ENCODE assay signal across 12 mouse cellular contexts in the genomic region with DNA sequence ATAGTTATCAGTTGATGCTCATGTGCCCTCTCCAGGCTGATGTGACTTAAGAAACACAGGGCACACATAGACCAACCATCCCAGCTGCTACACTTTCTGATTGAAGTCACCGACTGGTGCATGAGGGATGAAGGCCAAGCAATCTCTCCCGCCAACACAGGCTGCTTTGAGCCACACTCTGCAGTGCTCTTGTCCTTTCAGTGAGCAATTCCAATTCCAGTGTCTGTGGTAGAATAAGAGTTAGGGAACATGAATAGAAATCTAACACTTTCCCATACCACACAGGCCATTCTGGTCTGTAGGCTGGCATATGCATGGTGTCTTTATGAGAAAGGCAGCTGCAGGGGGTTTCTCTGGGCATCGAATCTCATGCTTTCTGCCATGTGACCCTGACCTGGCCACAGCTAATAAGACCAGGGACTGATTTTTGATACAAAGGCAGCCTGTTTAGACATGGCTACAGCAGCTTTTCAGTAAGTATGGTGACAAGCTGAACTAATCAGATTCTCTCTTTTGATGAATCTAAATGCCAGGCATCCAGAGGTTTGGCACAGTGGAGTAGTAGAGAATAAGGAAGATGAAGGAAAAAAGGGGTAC.
DNase-seq lines count a peak whose midpoint lies in the region; ATAC-seq and TF ChIP-seq lines count a peak whose summit lies in the region.
"Had no signal": no experiment of that assay in that cellular context is flagged by ENCODE, and none has a peak within 500 bp of the region (broad histone marks: within the 10 kb centered on the region; RNA-seq: fewer than 3 reads in every experiment).

No protein-coding gene starts in this region.

- no peaks in the 10 kb centered on the region for H3K9me3 ChIP-seq in heart, embryonic 12.5 days (replicated peaks)
- no peaks in the 10 kb centered on the region for H3K9me3 ChIP-seq in forebrain, postnatal 0 days (ENCODE audit: low read length)
- no peaks in the 10 kb centered on the region for H3K9me3 ChIP-seq in midbrain, embryonic 12.5 days
- H3K9me3 ChIP-seq: embryonic facial prominence, embryonic 12.5 days; limb, embryonic 13.5 days had no signal

- no peaks in the 10 kb centered on the region for H3K27me3 ChIP-seq in heart, embryonic 12.5 days (replicated peaks)
- H3K27me3 ChIP-seq in forebrain, postnatal 0 days (ENCODE audit: insufficient read depth, low read length) = no peaks in the 10 kb centered on the region
- H3K27me3 ChIP-seq in midbrain, embryonic 12.5 days = no peaks in the 10 kb centered on the region
- H3K27me3 ChIP-seq: embryonic facial prominence, embryonic 12.5 days; limb, embryonic 13.5 days had no signal

- intact Hi-C loops in heart, postnatal 36 days (cut with DNase I) = no loop called here

- peak overlapping the region; percentile 68 for H3K27ac ChIP-seq in heart, embryonic 12.5 days (ENCODE audit: poor library complexity, severe bottlenecking)
- H3K27ac ChIP-seq in forebrain, postnatal 0 days (ENCODE audit: low read depth, low read length) = no peak overlapping the region
- no peak overlapping the region for H3K27ac ChIP-seq in midbrain, embryonic 12.5 days (replicated peaks)
- H3K27ac ChIP-seq: embryonic facial prominence, embryonic 12.5 days; limb, embryonic 13.5 days had no signal

- no peaks in the 10 kb centered on the region for H3K36me3 ChIP-seq in heart, embryonic 12.5 days
- H3K36me3 ChIP-seq in forebrain, postnatal 0 days (ENCODE audit: insufficient read depth) = no peaks in the 10 kb centered on the region
- no peaks in the 10 kb centered on the region for H3K36me3 ChIP-seq in midbrain, embryonic 12.5 days
- H3K36me3 ChIP-seq: embryonic facial prominence, embryonic 12.5 days; limb, embryonic 13.5 days had no signal

- peaks cover 13% of the 10 kb centered on the region for H3K4me1 ChIP-seq in heart, embryonic 12.5 days (replicated peaks)
- 0 out of 2 replicates have a peak, but pooled peaks cover 2% of the 10 kb centered on the region for H3K4me1 ChIP-seq in forebrain, postnatal 0 days (ENCODE audit: insufficient read depth)
- H3K4me1 ChIP-seq in midbrain, embryonic 12.5 days = peaks cover 5% of the 10 kb centered on the region; the same call in 1 of the 2 replicates
- H3K4me1 ChIP-seq: embryonic facial prominence, embryonic 12.5 days had no signal

- 50% methylated on average over 3 of the region's 3 CpGs for WGBS in heart, embryonic 12.5 days
- WGBS in forebrain, postnatal 0 days = 14% methylated on average over 3 of the region's 3 CpGs
- 43% methylated on average over 3 of the region's 3 CpGs for WGBS in midbrain, embryonic 12.5 days

- no peak overlapping the region for H3K4me3 ChIP-seq in heart, embryonic 12.5 days
- H3K4me3 ChIP-seq in forebrain, postnatal 0 days (ENCODE audit: low read depth, low read length) = no peak overlapping the region
- no peak overlapping the region for H3K4me3 ChIP-seq in midbrain, embryonic 12.5 days
- H3K4me3 ChIP-seq: embryonic facial prominence, embryonic 12.5 days; limb, embryonic 13.5 days had no signal

- H3K9ac ChIP-seq in heart, embryonic 12.5 days = no peak overlapping the region
- H3K9ac ChIP-seq in forebrain, postnatal 0 days = no peak overlapping the region
- H3K9ac ChIP-seq in midbrain, embryonic 12.5 days (replicated peaks) = no peak overlapping the region
- H3K9ac ChIP-seq: embryonic facial prominence, embryonic 12.5 days; limb, embryonic 13.5 days had no signal

- no peak for TF ChIP-seq CTCF in forebrain, postnatal 0 days (IDR thresholded peaks at IDR 0.05; ENCODE audit: low read depth)

- H3K4me2 ChIP-seq in heart, embryonic 12.5 days = no peak overlapping the region; the same call in 1 of the 2 replicates
- H3K4me2 ChIP-seq in forebrain, postnatal 0 days (ENCODE audit: low read depth) = no peak overlapping the region
- no peak overlapping the region for H3K4me2 ChIP-seq in midbrain, embryonic 12.5 days (replicated peaks)
- H3K4me2 ChIP-seq: embryonic facial prominence, embryonic 12.5 days; limb, embryonic 13.5 days had no signal

- no peak for DNase-seq in heart, postnatal 36 days
- DNase-seq in forebrain, postnatal 0 days = peak; percentile 55
- peak; percentile 5 for DNase-seq in heart, postnatal 4 days
- no peak for DNase-seq in adrenal gland, postnatal 14 days
- no peak for DNase-seq in urinary bladder, adult 2 months (ENCODE audit: low spot score)
- DNase-seq in B cell, adult 2 months = no peak
- DNase-seq: gastrocnemius, postnatal 14 days had no signal

- peak; percentile 82 for ATAC-seq in heart, embryonic 12.5 days (ENCODE audit: insufficient number of reproducible peaks, low FRiP score)
- peak; percentile 90 for ATAC-seq in forebrain, postnatal 0 days
- ATAC-seq in midbrain, embryonic 12.5 days (ENCODE audit: low FRiP score, low read depth) = peak; percentile 80
- ATAC-seq: activated CD4-positive, CD25-positive, alpha-beta regulatory T cell, adult 4 months had no signal

Comparison
In these comparisons a context has a peak if more than half of its experiments do, and no peak if none do; other contexts are left out.
1. DNase-seq: peak in forebrain, postnatal 0 days (single experiment) and heart, postnatal 4 days (single experiment); none in heart, postnatal 36 days (0 of 2), adrenal gland, postnatal 14 days (single experiment), urinary bladder, adult 2 months (single experiment) and B cell, adult 2 months (0 of 2).
2. Peak in every context shown above with its lines, with median percentiles within 50 percentile points of each other: ATAC-seq.